Mouse (Mus musculus) myocyte (in vitro differentiated cells): ENCODE results near the gene Steap3. TPM values are rescaled to one million over a fixed set of nuclear protein-coding genes. Genes with fewer than 3 reads are reported as not detected.

Experiments used
- H3K27me3 ChIP-seq: one replicate; pipeline ENCODE4 v1.6.1; 2011; ENCODE audit not compliant: control insufficient read depth, insufficient read depth, insufficient read length
- H3K36me3 ChIP-seq: one replicate; pipeline ENCODE4 v1.6.1; 2011; ENCODE audit not compliant: control insufficient read depth, insufficient read depth
- H3K4me2 ChIP-seq: one replicate; pipeline ENCODE4 v1.6.1; 2011; ENCODE audit warnings: low read depth, control low read depth
- H3K4me3 ChIP-seq: one replicate; pipeline ENCODE4 v1.5.1; 2011; ENCODE audit warnings: mild to moderate bottlenecking, control low read depth, moderate library complexity
- H3K79me2 ChIP-seq: one replicate; pipeline ENCODE4 v1.6.1; 2011; ENCODE audit not compliant: control insufficient read depth, insufficient read depth
- H3ac ChIP-seq: one replicate; pipeline ENCODE4 v1.6.1; 2011; ENCODE audit not compliant: control insufficient read depth, insufficient read length
- CEBPB ChIP-seq: IDR thresholded peaks from 2 replicates; pipeline ENCODE4 v1.6.1; 2011; ENCODE audit warnings: mild to moderate bottlenecking, moderate library complexity; ENCODE audit not compliant: poor library complexity, insufficient read depth, severe bottlenecking
- E2F4 ChIP-seq: IDR thresholded peaks from one replicate; pipeline ENCODE4 v1.6.1; 2011; ENCODE audit warnings: mild to moderate bottlenecking, control low read depth, moderate library complexity; ENCODE audit not compliant: insufficient read depth
- MAX ChIP-seq: IDR thresholded peaks from one replicate; pipeline ENCODE4 v1.6.1; 2011; ENCODE audit warnings: low read depth, mild to moderate bottlenecking, control low read depth
- MYOD1 ChIP-seq, 3 experiments: IDR thresholded peaks; one replicate each; pipeline ENCODE4 v1.6.1; 2011; ENCODE audit warnings: control low read depth in 2 of 3, low read depth in 2 of 3, mild to moderate bottlenecking in 2 of 3, moderate library complexity in 1 of 3; ENCODE audit not compliant: insufficient read length in 2 of 3, control insufficient read depth in 1 of 3
- MYOG ChIP-seq, 3 experiments: IDR thresholded peaks; one replicate each; pipeline ENCODE4 v1.6.1; 2011; ENCODE audit warnings: control low read depth in 2 of 3, low read depth in 2 of 3, mild to moderate bottlenecking in 2 of 3; ENCODE audit not compliant: insufficient read length in 2 of 3, control insufficient read depth in 1 of 3, insufficient read depth in 1 of 3
- POLR2A ChIP-seq: IDR thresholded peaks from one replicate; pipeline ENCODE4 v1.6.1; 2011; ENCODE audit warnings: low read depth, mild to moderate bottlenecking, control low read depth, moderate library complexity; ENCODE audit not compliant: insufficient read length
- POLR2AphosphoS2 ChIP-seq: IDR thresholded peaks from one replicate; pipeline ENCODE4 v1.6.1; 2011; ENCODE audit warnings: low read depth, control low read depth; ENCODE audit not compliant: insufficient read length
- REST ChIP-seq: IDR thresholded peaks from one replicate; pipeline ENCODE4 v1.6.1; 2011; ENCODE audit warnings: mild to moderate bottlenecking, control low read depth, moderate library complexity; ENCODE audit not compliant: insufficient read depth, insufficient read length
- SRF ChIP-seq: IDR thresholded peaks from one replicate; pipeline ENCODE4 v1.6.1; 2011; ENCODE audit warnings: low read depth; ENCODE audit not compliant: control insufficient read depth, insufficient read length
- TCF12 ChIP-seq: IDR thresholded peaks from one replicate; pipeline ENCODE4 v1.6.1; 2011; ENCODE audit warnings: mild to moderate bottlenecking, control low read depth; ENCODE audit not compliant: poor library complexity, insufficient read depth, severe bottlenecking
- TCF3 ChIP-seq: IDR thresholded peaks from one replicate; pipeline ENCODE4 v1.6.1; 2011; ENCODE audit warnings: low read depth, control low read depth; ENCODE audit not compliant: insufficient read length
- USF1 ChIP-seq: IDR thresholded peaks from one replicate; pipeline ENCODE4 v1.6.1; 2011; ENCODE audit warnings: low read depth, mild to moderate bottlenecking, control low read depth, moderate library complexity
- polyA plus RNA-seq: library from polyadenylated mRNA; unstranded; fragments of >200 nt; fragmentation: generic; extraction: Trizol; gene quantifications from one replicate; pipeline ENCODE4 v1.2.1, GENCODE M21; 2012; ENCODE audit warnings: missing spikeins

Steap3 gene
- polyA plus RNA-seq, 1 experiment = 33.7 TPM

DNA sequence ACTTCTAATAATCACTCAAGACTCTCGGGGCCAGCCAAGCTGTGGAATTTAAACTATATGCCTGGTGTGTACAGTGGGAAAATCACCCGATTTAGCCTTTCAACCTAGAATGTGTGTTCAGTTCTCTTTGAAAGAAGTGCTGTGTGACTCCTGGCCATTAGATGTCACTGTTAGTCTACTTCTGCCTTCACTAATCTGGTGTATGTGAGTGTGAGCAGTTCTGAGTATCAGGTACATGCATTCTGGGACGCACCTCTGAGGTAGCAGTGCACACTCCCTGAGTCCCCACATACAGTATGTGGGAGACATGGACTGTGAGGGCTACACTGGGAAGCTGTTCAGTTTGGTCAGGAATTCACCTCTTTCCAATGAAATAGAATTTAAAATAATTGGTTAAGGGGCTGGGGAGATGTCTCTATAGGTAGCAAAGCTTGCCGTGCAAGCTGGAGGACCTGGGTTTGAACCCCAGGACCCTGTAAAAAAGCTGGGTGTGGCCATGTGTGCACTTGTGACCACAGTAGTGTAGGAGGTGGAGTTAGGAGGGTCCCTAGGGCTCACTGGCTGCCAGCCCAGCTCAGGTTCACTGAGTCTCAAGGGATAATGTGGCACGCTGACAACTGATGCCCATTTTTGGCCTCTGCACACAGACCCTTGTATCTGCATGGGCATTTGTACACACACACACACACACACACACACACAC lies 100.5 kb downstream of the Steap3 start:
- H3K4me2 ChIP-seq = no peak overlapping the region
- H3K4me3 ChIP-seq = no peak overlapping the region
- no peaks in the 10 kb centered on the region for H3K27me3 ChIP-seq
- no peaks in the 10 kb centered on the region for H3K36me3 ChIP-seq
- H3K79me2 ChIP-seq = no peaks in the 10 kb centered on the region
- H3ac ChIP-seq = no peak overlapping the region
- no peak for TF ChIP-seq POLR2AphosphoS2
- TF ChIP-seq USF1 = no peak
- TF ChIP-seq SRF = no peak
- no peak for TF ChIP-seq E2F4
- no peak for TF ChIP-seq POLR2A
- TF ChIP-seq CEBPB = no peak
- TF ChIP-seq MYOG (IDR thresholded peaks at IDR 0.05; ENCODE audit: control insufficient read depth in 1 of 3, insufficient read depth in 1 of 3, insufficient read length in 2 of 3, low read depth in 2 of 3) = no peak
- TF ChIP-seq MAX = no peak

DNA sequence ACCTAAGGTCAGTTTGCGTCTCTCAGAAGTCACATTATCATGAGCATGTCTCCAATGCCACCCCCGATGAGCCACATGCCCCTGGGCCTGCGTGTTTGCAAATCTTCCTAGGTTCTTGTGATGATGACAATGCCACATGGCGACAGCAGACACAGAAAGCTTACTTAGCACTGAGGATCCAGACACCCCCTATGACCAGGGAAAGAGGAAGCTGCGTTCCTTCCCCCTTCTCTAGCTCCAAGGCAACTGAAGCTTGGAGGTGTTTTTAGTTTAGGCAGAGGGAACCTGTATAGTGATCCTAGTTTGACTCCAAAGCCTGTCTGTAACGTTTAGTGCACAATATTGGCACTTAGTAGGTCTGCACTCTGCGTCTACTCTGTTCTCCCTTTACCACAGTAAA lies 102.2 kb downstream of the Steap3 start:
- no peak overlapping the region for H3K4me3 ChIP-seq
- no peaks in the 10 kb centered on the region for H3K79me2 ChIP-seq
- no peaks in the 10 kb centered on the region for H3K27me3 ChIP-seq
- H3K36me3 ChIP-seq = no peaks in the 10 kb centered on the region
- TF ChIP-seq MAX (no peak), MYOD1 (IDR thresholded peaks at IDR 0.05; ENCODE audit: control insufficient read depth in 1 of 3, insufficient read length in 2 of 3, low read depth in 2 of 3) (no peak), USF1 (no peak), POLR2AphosphoS2 (no peak)
- no peak overlapping the region for H3K4me2 ChIP-seq
- no peak overlapping the region for H3ac ChIP-seq

GRCm38 (mm10) chr1:120168674-120169073 lies 103.8 kb downstream of the Steap3 start:
- TF ChIP-seq TCF3 (no peak), MYOD1 (IDR thresholded peaks at IDR 0.05; ENCODE audit: control insufficient read depth in 1 of 3, insufficient read length in 2 of 3, low read depth in 2 of 3) (no peak), CEBPB (no peak), REST (no peak), MAX (no peak), SRF (no peak), POLR2AphosphoS2 (no peak), TCF12 (no peak), E2F4 (no peak), USF1 (no peak), POLR2A (no peak)
- Histone ChIP-seq H3K79me2 (no peaks in the 10 kb centered on the region), H3K36me3 (no peaks in the 10 kb centered on the region), H3K4me2 (no peak overlapping the region), H3K4me3 (no peak overlapping the region), H3ac (no peak overlapping the region), H3K27me3 (no peaks in the 10 kb centered on the region)

- no peak for TF ChIP-seq TCF3
- no peak for TF ChIP-seq SRF
- TF ChIP-seq MYOG (IDR thresholded peaks at IDR 0.05; ENCODE audit: control insufficient read depth in 1 of 3, insufficient read depth in 1 of 3, insufficient read length in 2 of 3, low read depth in 2 of 3) = no peak
- TF ChIP-seq TCF12 = no peak
- no peak for TF ChIP-seq USF1
- TF ChIP-seq MYOD1 (IDR thresholded peaks at IDR 0.05; ENCODE audit: control insufficient read depth in 1 of 3, insufficient read length in 2 of 3, low read depth in 2 of 3) = no peak
- TF ChIP-seq POLR2A = no peak
- no peaks in the 10 kb centered on the region for H3K36me3 ChIP-seq
- H3ac ChIP-seq = no peak overlapping the region
- H3K4me3 ChIP-seq = no peak overlapping the region
- H3K79me2 ChIP-seq = no peaks in the 10 kb centered on the region
- H3K4me2 ChIP-seq = no peak overlapping the region
- H3K27me3 ChIP-seq = no peaks in the 10 kb centered on the region
Observed at GRCm38 (mm10) chr1:120168016-120168415, 104.5 kb downstream of the Steap3 start.

- Histone ChIP-seq H3K79me2 (no peaks in the 10 kb centered on the region), H3K4me2 (no peak overlapping the region), H3ac (no peak overlapping the region), H3K27me3 (no peaks in the 10 kb centered on the region), H3K4me3 (no peak overlapping the region), H3K36me3 (no peaks in the 10 kb centered on the region)
- no peak for TF ChIP-seq MYOD1 (IDR thresholded peaks at IDR 0.05; ENCODE audit: control insufficient read depth in 1 of 3, insufficient read length in 2 of 3, low read depth in 2 of 3)
- TF ChIP-seq MAX = no peak
- no peak for TF ChIP-seq TCF12
- TF ChIP-seq CEBPB = no peak
- no peak for TF ChIP-seq USF1
- no peak for TF ChIP-seq SRF
- TF ChIP-seq E2F4 = no peak
- TF ChIP-seq TCF3 = no peak
- no peak for TF ChIP-seq REST
- no peak for TF ChIP-seq MYOG (IDR thresholded peaks at IDR 0.05; ENCODE audit: control insufficient read depth in 1 of 3, insufficient read depth in 1 of 3, insufficient read length in 2 of 3, low read depth in 2 of 3)
- no peak for TF ChIP-seq POLR2AphosphoS2
- TF ChIP-seq POLR2A = no peak
Observed at GRCm38 (mm10) chr1:120162616-120163015, 109.9 kb downstream of the Steap3 start.
